Mouse (Mus musculus) liver, adult 2 months (tissue): ENCODE data around the gene Ifnz.
"Not testable (repeated sequence)": the region's sequence is repeated elsewhere in the genome, so short reads cannot be mapped to it uniquely, and the experiment has no call there.

ENCODE experiments used
- CTCF ChIP-seq: fragments of 200-500 bp; IDR thresholded peaks from 2 replicates; pipeline ENCODE4 v1.5.1; 2011; ENCODE audit warnings: low read depth, low read length, control low read depth
- POLR2A ChIP-seq: fragments of 200-500 bp; IDR thresholded peaks from 2 replicates; pipeline ENCODE4 v1.6.1; 2011; ENCODE audit warnings: low read length, control low read depth; ENCODE audit not compliant: insufficient read depth; ENCODE audit errors: extremely low read depth

GRCm38 (mm10) chr4:88754818-88755340 is 27.1 kb upstream of the Ifnz start, which contains the start of gene Gm13271:
- TF ChIP-seq CTCF, POLR2A: not testable (repeated sequence)
